Mouse (Mus musculus) kidney, adult 8-10 months (tissue): ENCODE measurements around the gene Psd.

Source experiments
- DNase-seq, 2 experiments: peaks; one replicate each; pipeline ENCODE4 v3.0.0; 2022

Gene Psd

GRCm38 (mm10) chr19:46320076-46320785 lies 6.7 kb downstream of the Psd start:
- no peak for DNase-seq

GRCm38 (mm10) chr19:46318586-46319378 lies 8.2 kb downstream of the Psd start:
- DNase-seq: peak in 1 of 2 experiments; percentile 41

GRCm38 (mm10) chr19:46318031-46318471 lies 8.9 kb downstream of the Psd start:
- no peak for DNase-seq

GRCm38 (mm10) chr19:46317546-46317885 lies 9.4 kb downstream of the Psd start:
- no peak for DNase-seq

GRCm38 (mm10) chr19:46316846-46317545 lies 10.0 kb downstream of the Psd start:
- DNase-seq: no peak

GRCm38 (mm10) chr19:46315752-46316610 lies 11.0 kb downstream of the Psd start:
- DNase-seq: no peak

GRCm38 (mm10) chr19:46314872-46315742 lies 11.8 kb downstream of the Psd start:
- no peak for DNase-seq

GRCm38 (mm10) chr19:46314151-46314601 lies 12.8 kb downstream of the Psd start:
- peak in 1 of 2 experiments; percentile 40 for DNase-seq

GRCm38 (mm10) chr19:46313591-46313990 lies 13.4 kb downstream of the Psd start:
- no peak for DNase-seq

- DNase-seq: no peak
These were observed 13.8 kb downstream of the Psd start for GRCm38 (mm10) chr19:46313116-46313515.

GRCm38 (mm10) chr19:46312566-46312965 lies 14.4 kb downstream of the Psd start:
- no peak for DNase-seq

GRCm38 (mm10) chr19:46311341-46311740 lies 15.6 kb downstream of the Psd start:
- no peak for DNase-seq

GRCm38 (mm10) chr19:46310312-46310865 lies 16.6 kb downstream of the Psd start:
- no peak for DNase-seq

GRCm38 (mm10) chr19:46309651-46310305 lies 17.2 kb downstream of the Psd start:
- no peak for DNase-seq

GRCm38 (mm10) chr19:46308706-46309435 lies 18.1 kb downstream of the Psd start:
- peak; percentile 64 to 81 for DNase-seq

- no peak for DNase-seq
These were observed 18.7 kb downstream of the Psd start for GRCm38 (mm10) chr19:46308303-46308702.

GRCm38 (mm10) chr19:46307781-46308180 lies 19.2 kb downstream of the Psd start:
- no peak for DNase-seq

- no peak for DNase-seq
These were observed 20.1 kb downstream of the Psd start for GRCm38 (mm10) chr19:46306751-46307289.

- no peak for DNase-seq
These were observed 20.7 kb downstream of the Psd start for GRCm38 (mm10) chr19:46306268-46306610.
